Comparison of ENCODE assay signal across 8 mouse cellular contexts in the genomic region with DNA sequence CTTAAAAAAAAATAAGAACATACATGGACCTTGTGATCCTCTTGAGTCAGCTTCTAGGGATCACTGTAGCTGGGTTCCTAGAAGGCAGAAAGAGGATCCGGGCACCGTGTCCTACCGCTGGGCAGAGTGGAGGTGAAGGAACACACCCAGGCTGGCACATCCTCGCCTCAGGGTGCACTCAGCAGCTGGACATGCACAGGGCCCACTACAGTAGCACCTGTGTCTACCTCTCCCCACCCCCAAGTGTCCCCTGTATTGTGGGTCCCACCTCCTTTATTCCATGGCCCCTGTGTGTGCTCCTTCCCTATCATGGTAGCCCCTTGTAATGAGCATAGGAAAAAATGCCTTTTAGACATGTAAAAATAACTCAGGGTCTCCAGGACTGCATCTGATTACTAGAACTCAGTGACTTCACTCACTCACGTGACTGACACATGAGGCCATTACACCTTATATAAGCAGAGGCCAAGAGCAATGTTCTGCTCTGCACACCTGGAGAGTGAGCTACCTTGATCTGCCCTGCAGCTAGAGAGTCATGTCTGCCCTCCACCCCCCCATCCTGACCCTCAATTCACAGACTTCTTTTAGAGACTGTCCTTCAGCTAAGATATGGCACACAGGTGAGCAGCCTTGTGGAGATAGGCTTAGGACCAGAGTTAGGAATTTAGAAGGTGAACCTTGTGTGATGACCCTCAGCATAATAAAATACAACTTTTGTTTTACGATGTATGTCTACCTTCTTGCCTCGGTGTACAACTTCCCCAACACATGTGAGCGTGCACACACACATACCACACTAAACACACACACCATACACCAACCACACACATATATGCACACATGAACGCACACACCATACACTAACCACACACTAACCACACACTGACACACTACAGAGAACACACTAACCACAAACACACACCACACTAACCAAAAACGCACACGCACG. TPM values are rescaled to one million over a fixed set of nuclear protein-coding genes. Genes with fewer than 3 reads are reported as not detected.
DNase-seq lines count a peak whose midpoint lies in the region; ATAC-seq and TF ChIP-seq lines count a peak whose summit lies in the region.

No protein-coding gene starts in this region.

- WGBS in liver, embryonic 11.5 days = 70% methylated on average over 12 of the region's 12 CpGs

- peaks cover 5% of the 10 kb centered on the region for H3K27me3 ChIP-seq in erythroblast, embryonic 14.5 days (ENCODE audit: control insufficient read depth)
- H3K27me3 ChIP-seq in testis, adult 2 months (ENCODE audit: control insufficient read depth, insufficient read depth, low read length) = no peaks in the 10 kb centered on the region
- no peaks in the 10 kb centered on the region for H3K27me3 ChIP-seq in liver, embryonic 11.5 days (replicated peaks; ENCODE audit: control insufficient read depth, insufficient read depth, low read length)

- TF ChIP-seq CTCF in testis, adult 2 months (IDR thresholded peaks at IDR 0.05; ENCODE audit: control insufficient read depth, insufficient read depth, insufficient replicate concordance, low read depth, low read length) = no peak

- no peaks in the 10 kb centered on the region for H3K9me3 ChIP-seq in erythroblast, embryonic 14.5 days (ENCODE audit: control insufficient read depth, low read length)
- H3K9me3 ChIP-seq in liver, embryonic 11.5 days (ENCODE audit: control insufficient read depth, low read length) = no peaks in the 10 kb centered on the region

- no peak for DNase-seq in testis, postnatal 14 days (ENCODE audit: low spot score)
- no peak for DNase-seq in liver, embryonic 11.5 days (ENCODE audit: low spot score)
- no peak for DNase-seq in MN1 (ENCODE audit: low spot score)
- no peak for DNase-seq in urinary bladder, adult 2 months (ENCODE audit: low spot score)
- no peak for DNase-seq in embryo, embryonic 10.5 days (ENCODE audit: low spot score)

- H3K4me3 ChIP-seq in erythroblast, embryonic 14.5 days (replicated peaks) = peak overlapping the region; percentile 68
- H3K4me3 ChIP-seq in testis, adult 2 months (ENCODE audit: control insufficient read depth, low read depth, low read length) = peak overlapping the region; percentile 20
- peak overlapping the region; percentile 46; the same call in 1 of the 2 replicates for H3K4me3 ChIP-seq in liver, embryonic 11.5 days (ENCODE audit: low read depth, low read length)

- H3K27ac ChIP-seq in testis, adult 2 months (ENCODE audit: control insufficient read depth, insufficient read depth, low read depth, low read length) = no peak overlapping the region
- H3K27ac ChIP-seq in liver, embryonic 11.5 days (ENCODE audit: low read depth, low read length) = no peak overlapping the region; the same call in 1 of the 2 replicates

- ATAC-seq in erythroblast, adult 5-6 weeks (replicated peaks; ENCODE audit: low FRiP score, poor library complexity, severe bottlenecking) = no peak
- no peak for ATAC-seq in liver, embryonic 11.5 days (replicated peaks; ENCODE audit: low FRiP score)

- 0 out of 2 replicates have a peak overlapping the region, but pooled peaks have one; percentile 42 for H3K9ac ChIP-seq in liver, embryonic 11.5 days (ENCODE audit: low read depth, low read length)

- no peak for TF ChIP-seq POLR2A in testis, adult 2 months (IDR thresholded peaks at IDR 0.05; ENCODE audit: control insufficient read depth, low read depth, low read length)

- H3K4me1 ChIP-seq in erythroblast, embryonic 14.5 days (ENCODE audit: control insufficient read depth) = peaks cover 62% of the 10 kb centered on the region
- peaks cover 26% of the 10 kb centered on the region for H3K4me1 ChIP-seq in testis, adult 2 months (ENCODE audit: control insufficient read depth, insufficient read depth, low read length)
- peaks cover 26% of the 10 kb centered on the region for H3K4me1 ChIP-seq in liver, embryonic 11.5 days (replicated peaks; ENCODE audit: control insufficient read depth, insufficient read depth, low read length)

- peak overlapping the region; percentile 79 for H3K4me2 ChIP-seq in liver, embryonic 11.5 days

- H3K36me3 ChIP-seq in erythroblast, embryonic 14.5 days (ENCODE audit: control insufficient read depth) = peaks cover 18% of the 10 kb centered on the region
- no peaks in the 10 kb centered on the region for H3K36me3 ChIP-seq in testis, adult 2 months (ENCODE audit: control insufficient read depth, insufficient read depth, low read length)
- H3K36me3 ChIP-seq in liver, embryonic 11.5 days (ENCODE audit: control insufficient read depth, insufficient read depth, low read length) = no peaks in the 10 kb centered on the region; the same call in 1 of the 2 replicates

RNA-seq across cellular contexts. Expression of a gene that starts 1.8 kb away (rescaled TPM):
- 0.05 and 0.07 TPM in 2 replicates for polyA plus RNA-seq in erythroblast, embryonic 14.5 days (2012)
- total RNA-seq in erythroblast, adult 5-6 weeks (2015; ENCODE audit: low replicate concordance) = 2.9 and 6.0 TPM in 2 replicates
- total RNA-seq in erythroblast, adult 5-6 weeks (2017; ENCODE audit: low replicate concordance) = 2.0 and 8.8 TPM in 2 replicates
- 0.47 and 0.68 TPM in 2 replicates for polyA plus RNA-seq in testis, adult 2 months (2012; rRNA removed)
- polyA plus RNA-seq in liver, embryonic 11.5 days (2014; fragmentation: Nextera tagmentation; extraction: Ambion mirVana) = 0.81 and 1.1 TPM in 2 replicates
- polyA plus RNA-seq in urinary bladder, adult 2 months (2012; rRNA removed) = 2.2 and 2.3 TPM in 2 replicates

RNA-seq across cellular contexts. Expression of a gene that starts 3.4 kb away (rescaled TPM):
- 0.27 and 0.28 TPM in 2 replicates for polyA plus RNA-seq in erythroblast, embryonic 14.5 days (2012)
- 1.7 and 2.7 TPM in 2 replicates for total RNA-seq in erythroblast, adult 5-6 weeks (2015; ENCODE audit: low replicate concordance)
- not detected in 2 replicates for total RNA-seq in erythroblast, adult 5-6 weeks (2017; ENCODE audit: low replicate concordance)
- polyA plus RNA-seq in testis, adult 2 months (2012; rRNA removed) = 16.5 and 16.9 TPM in 2 replicates
- 13.2 and 16.7 TPM in 2 replicates for polyA plus RNA-seq in liver, embryonic 11.5 days (2014; fragmentation: Nextera tagmentation; extraction: Ambion mirVana)
- polyA plus RNA-seq in urinary bladder, adult 2 months (2012; rRNA removed) = 38.1 and 47.5 TPM in 2 replicates

RNA-seq across cellular contexts. Expression of a gene that starts 23.3 kb away (rescaled TPM):
- 6.6 and 6.9 TPM in 2 replicates for polyA plus RNA-seq in erythroblast, embryonic 14.5 days (2012)
- total RNA-seq in erythroblast, adult 5-6 weeks (2015; ENCODE audit: low replicate concordance) = 0.63 and 0.96 TPM in 2 replicates
- 0.56 and 3.7 TPM in 2 replicates for total RNA-seq in erythroblast, adult 5-6 weeks (2017; ENCODE audit: low replicate concordance)
- 6.7 and 7.2 TPM in 2 replicates for polyA plus RNA-seq in testis, adult 2 months (2012; rRNA removed)
- 22.8 and 22.9 TPM in 2 replicates for polyA plus RNA-seq in liver, embryonic 11.5 days (2014; fragmentation: Nextera tagmentation; extraction: Ambion mirVana)
- 21.3 and 21.5 TPM in 2 replicates for polyA plus RNA-seq in urinary bladder, adult 2 months (2012; rRNA removed)

RNA-seq across cellular contexts. Expression of a gene that starts 24.0 kb away (rescaled TPM):
- 0.18 and 0.21 TPM in 2 replicates for polyA plus RNA-seq in erythroblast, embryonic 14.5 days (2012)
- total RNA-seq in erythroblast, adult 5-6 weeks (2015; ENCODE audit: low replicate concordance) = not detected in 2 replicates
- 0.28 and 1.1 TPM in 2 replicates for total RNA-seq in erythroblast, adult 5-6 weeks (2017; ENCODE audit: low replicate concordance)
- 17.3 and 20.4 TPM in 2 replicates for polyA plus RNA-seq in testis, adult 2 months (2012; rRNA removed)
- polyA plus RNA-seq in liver, embryonic 11.5 days (2014; fragmentation: Nextera tagmentation; extraction: Ambion mirVana) = 3.6 and 4.6 TPM in 2 replicates
- 31.0 and 37.3 TPM in 2 replicates for polyA plus RNA-seq in urinary bladder, adult 2 months (2012; rRNA removed)

RNA-seq across cellular contexts. Expression of a gene that starts 29.9 kb away (rescaled TPM):
- 0.09 and 0.10 TPM in 2 replicates for polyA plus RNA-seq in erythroblast, embryonic 14.5 days (2012)
- total RNA-seq in erythroblast, adult 5-6 weeks (2015; ENCODE audit: low replicate concordance) = not detected in 2 replicates
- total RNA-seq in erythroblast, adult 5-6 weeks (2017; ENCODE audit: low replicate concordance) = not detected in 2 replicates
- polyA plus RNA-seq in testis, adult 2 months (2012; rRNA removed) = 19.0 and 22.1 TPM in 2 replicates
- polyA plus RNA-seq in liver, embryonic 11.5 days (2014; fragmentation: Nextera tagmentation; extraction: Ambion mirVana) = 5.1 and 6.9 TPM in 2 replicates
- polyA plus RNA-seq in urinary bladder, adult 2 months (2012; rRNA removed) = 67.4 and 93.4 TPM in 2 replicates

Comparison
In these comparisons a context has a peak if more than half of its experiments do, and no peak if none do; other contexts are left out.
1. RNA of a gene that starts 3.4 kb away (polyA plus RNA-seq): 38.1 to 47.5 TPM in urinary bladder, adult 2 months, 16.5 to 16.9 TPM in testis, adult 2 months and 13.2 to 16.7 TPM in liver, embryonic 11.5 days; 0.27 to 0.28 TPM in erythroblast, embryonic 14.5 days; every median in the first group is over 10 times any median in the second.
2. Peak in every context shown above with its lines, with median percentiles within 50 percentile points of each other: H3K4me3 ChIP-seq.